Mouse (Mus musculus): ENCODE measurements around the gene Bcat2. TPM values are rescaled to one million over a fixed set of nuclear protein-coding genes. Genes with fewer than 3 reads are reported as not detected.

Bcat2 gene
- total RNA-seq (2023): 10 to 100 TPM; 39.9 to 42.5 TPM

GRCm38 (mm10) chr7:45570103-45570741 is at the start of gene Bcat2:
Gene Bcat2, plus strand, starts transcription at chr7:45570153.

GRCm38 (mm10) chr7:45525809-45526473 is 44.0 kb upstream of the Bcat2 start, which contains the start of the genes Ppp1r15a and Plekha4:
Gene Ppp1r15a, minus strand, starts transcription at chr7:45526268.
Gene Plekha4, plus strand, starts transcription at chr7:45526330.

GRCm38 (mm10) chr7:45554744-45555143 is 15.2 kb upstream of the Bcat2 start, which contains the start of gene Hsd17b14:
Gene Hsd17b14, plus strand, starts transcription at chr7:45554893.

DNA sequence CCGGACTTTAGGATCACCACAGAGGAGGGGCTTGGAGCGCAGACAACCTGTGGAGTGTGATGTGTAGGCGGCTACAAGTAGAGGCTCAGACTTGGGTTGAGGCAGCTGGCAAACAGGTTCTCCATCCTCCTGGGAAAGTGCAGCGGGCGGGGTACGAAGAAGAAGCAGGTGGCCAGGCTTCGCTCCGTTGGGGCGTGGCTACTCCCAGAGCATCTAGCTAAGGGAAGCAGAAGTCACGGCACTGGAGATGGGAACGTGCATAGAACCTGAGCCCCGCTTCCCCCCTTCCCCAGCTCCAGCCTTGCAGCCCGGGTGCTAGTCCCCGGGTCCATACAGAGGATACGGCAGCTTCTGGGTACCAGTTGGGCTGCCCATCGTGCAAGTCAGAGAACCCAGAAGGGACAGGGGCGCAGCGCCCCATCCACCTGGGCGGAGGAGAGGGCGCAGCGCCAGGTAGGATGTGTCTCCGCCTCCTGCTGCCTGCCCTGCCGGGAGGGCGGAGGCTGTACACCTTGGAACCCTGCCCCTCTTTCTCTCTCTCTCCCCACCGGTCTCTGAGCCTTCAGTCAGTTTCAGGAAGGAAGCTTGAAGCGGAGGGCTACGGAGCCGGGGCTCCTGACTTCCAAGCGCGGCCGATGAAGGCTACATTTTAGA is 47.2 kb downstream of the Bcat2 start, which contains the start of gene Fut1:
Gene Fut1, plus strand, starts transcription at position 248 of the 654 bp plus-strand sequence.

GRCm38 (mm10) chr7:45621443-45621842 is 51.5 kb downstream of the Bcat2 start, which contains the start of gene Izumo1:
Gene Izumo1, plus strand, starts transcription at chr7:45621811.

DNA sequence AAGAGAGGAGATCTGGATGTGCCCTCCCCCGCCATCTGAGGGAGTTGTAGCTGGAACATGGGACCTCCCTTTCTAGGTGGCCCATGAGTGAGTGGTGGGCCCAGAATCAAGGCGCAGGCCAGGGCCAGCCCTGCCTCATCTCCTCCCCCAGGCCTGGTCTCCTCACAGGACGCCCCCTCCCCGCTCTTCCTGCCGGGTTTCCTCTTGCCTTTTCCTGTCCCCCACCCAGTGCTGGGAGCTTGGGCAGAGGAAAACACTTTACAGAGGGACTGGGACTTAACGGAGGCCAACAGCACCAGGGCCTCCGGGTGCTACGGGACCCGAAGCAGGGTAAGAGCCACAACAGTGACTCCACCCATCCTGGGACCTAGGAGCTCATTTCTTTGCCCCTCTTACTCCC is 57.3 kb downstream of the Bcat2 start, which contains the start of gene Rasip1:
Gene Rasip1, plus strand, starts transcription at position 228 of the 400 bp plus-strand sequence.

Other genes starting within 250 kb of the Bcat2 start
- 1 to 10 TPM; 2.3 to 4.8 TPM for gene Trpm4, start 236.4 kb upstream of the Bcat2 start, total RNA-seq (2023)
- under 1 TPM in 1 of 2 experiments, not detected in 1; 0.68 TPM for gene Hrc, start 234.9 kb upstream of the Bcat2 start, total RNA-seq (2023)
- gene Ppfia3, start 203.1 kb upstream of the Bcat2 start, total RNA-seq (2023): under 1 TPM in 1 of 2 experiments, not detected in 1; 0.31 TPM
- under 1 TPM in 1 of 2 experiments, not detected in 1; 0.66 TPM for gene Lin7b, start 199.6 kb upstream of the Bcat2 start, total RNA-seq (2023)
- gene Snrnp70, start 174.4 kb upstream of the Bcat2 start, total RNA-seq (2023): 100 to 1,000 TPM; 256 to 279 TPM
- gene Kcna7, start 164.5 kb upstream of the Bcat2 start, total RNA-seq (2023): not detected
- not detected for gene Ntf5, start 156.5 kb upstream of the Bcat2 start, total RNA-seq (2023)
- gene Lhb, start 149.3 kb upstream of the Bcat2 start, total RNA-seq (2023): not detected
- 10 to 100 TPM; 58.1 to 59.5 TPM for gene Gys1, start 135.3 kb upstream of the Bcat2 start, total RNA-seq (2023)
- 10 to 100 TPM; 39.6 to 42.2 TPM for gene Ruvbl2, start 132.1 kb upstream of the Bcat2 start, total RNA-seq (2023)
- gene Ftl1, start 110.3 kb upstream of the Bcat2 start, total RNA-seq (2023): 1,000 to 10,000 TPM; 1,390 to 1,483 TPM
- 10 to 100 TPM; 42.0 to 45.1 TPM for gene Bax, start 103.3 kb upstream of the Bcat2 start, total RNA-seq (2023)
- not detected for gene Tulp2, start 88.3 kb upstream of the Bcat2 start, total RNA-seq (2023)
- 1 to 10 TPM; 1.2 to 2.5 TPM for gene Gm45808, start 83.3 kb upstream of the Bcat2 start, total RNA-seq (2023)
- 1 to 10 TPM; 5.9 to 6.1 TPM for gene Dhdh, start 81.3 kb upstream of the Bcat2 start, total RNA-seq (2023)
- gene Nucb1, start 59.7 kb upstream of the Bcat2 start, total RNA-seq (2023): 100 to 1,000 TPM; 111 to 114 TPM
- 100 to 1,000 TPM; 253 to 370 TPM for gene Ppp1r15a, start 43.9 kb upstream of the Bcat2 start, total RNA-seq (2023)
- under 1 TPM in 1 of 2 experiments, not detected in 1; 0.15 TPM for gene Plekha4, start 43.8 kb upstream of the Bcat2 start, total RNA-seq (2023)
- gene Hsd17b14, start 15.3 kb upstream of the Bcat2 start, total RNA-seq (2023): not detected
- gene Fgf21, start 45.3 kb downstream of the Bcat2 start, total RNA-seq (2023): not detected
- under 1 TPM in 1 of 2 experiments, not detected in 1; 0.22 TPM for gene Fut1, start 47.1 kb downstream of the Bcat2 start, total RNA-seq (2023)
- not detected for gene Izumo1, start 51.7 kb downstream of the Bcat2 start, total RNA-seq (2023)
- gene Rasip1, start 57.3 kb downstream of the Bcat2 start, total RNA-seq (2023): 1 to 10 TPM; 1.9 to 2.0 TPM
- gene Mamstr, start 69.8 kb downstream of the Bcat2 start, total RNA-seq (2023): under 1 TPM; 0.13 to 0.73 TPM
- not detected for gene Fut2, start 96.2 kb downstream of the Bcat2 start, total RNA-seq (2023)
- not detected for gene Ntn5, start 113.9 kb downstream of the Bcat2 start, total RNA-seq (2023)
- gene Sec1, start 124.2 kb downstream of the Bcat2 start, total RNA-seq (2023): under 1 TPM in 1 of 2 experiments, not detected in 1; 0.26 TPM
- gene Car11, start 129.7 kb downstream of the Bcat2 start, total RNA-seq (2023): not detected
- 1 to 10 TPM; 5.3 TPM for gene Dbp, start 134.9 kb downstream of the Bcat2 start, total RNA-seq (2023)
- 100 to 1,000 TPM; 782 to 910 TPM for gene Rpl18, start 145.3 kb downstream of the Bcat2 start, total RNA-seq (2023)
- gene Sphk2, start 147.8 kb downstream of the Bcat2 start, total RNA-seq (2023): 10 to 100 TPM; 39.2 to 41.2 TPM
- under 1 TPM; 0.55 to 0.64 TPM for gene Fam83e, start 151.1 kb downstream of the Bcat2 start, total RNA-seq (2023)
- not detected for gene Spaca4, start 155.7 kb downstream of the Bcat2 start, total RNA-seq (2023)
- gene Lmtk3, start 213.6 kb downstream of the Bcat2 start, total RNA-seq (2023): not detected
- gene Sult2b1, start 214.5 kb downstream of the Bcat2 start, total RNA-seq (2023): not detected
- 10 to 100 TPM; 68.3 to 83.9 TPM for gene Cyth2, start 244.4 kb downstream of the Bcat2 start, total RNA-seq (2023)